Mouse (Mus musculus) hematopoietic stem cell, adult 5-6 weeks (primary cell): Measurements from ENCODE around the gene Elavl4. TPM values are rescaled to one million over a fixed set of nuclear protein-coding genes. Genes with fewer than 3 reads are reported as not detected.
A peak's percentile ranks its signal among the peaks of the same experiment; 100 is the strongest.

Experiments
- ATAC-seq, 2 experiments: fragments of 125-278 bp in 1 of 2; replicated peaks in 1 of 2; 2 replicates each; pipeline ENCODE4 v1.8.0; 2016 to 2017; ENCODE audit warnings: inconsistent platforms in 2 of 2, mild to moderate bottlenecking in 2 of 2, moderate number of reproducible peaks in 2 of 2, low read depth in 1 of 2, moderate TSS enrichment in 1 of 2; ENCODE audit not compliant: low FRiP score in 2 of 2, poor library complexity in 2 of 2, severe bottlenecking in 2 of 2, insufficient read depth in 1 of 2, low TSS enrichment in 1 of 2
- total RNA-seq: library from RNA; stranded (forward); fragments of 172-1452, 232-1000 nt; gene quantifications from 2 replicates; pipeline ENCODE4 v1.2.3, GENCODE M21; 2017

Gene Elavl4
- total RNA-seq, 1 experiment from 2014 or later = 0.45 TPM

DNA sequence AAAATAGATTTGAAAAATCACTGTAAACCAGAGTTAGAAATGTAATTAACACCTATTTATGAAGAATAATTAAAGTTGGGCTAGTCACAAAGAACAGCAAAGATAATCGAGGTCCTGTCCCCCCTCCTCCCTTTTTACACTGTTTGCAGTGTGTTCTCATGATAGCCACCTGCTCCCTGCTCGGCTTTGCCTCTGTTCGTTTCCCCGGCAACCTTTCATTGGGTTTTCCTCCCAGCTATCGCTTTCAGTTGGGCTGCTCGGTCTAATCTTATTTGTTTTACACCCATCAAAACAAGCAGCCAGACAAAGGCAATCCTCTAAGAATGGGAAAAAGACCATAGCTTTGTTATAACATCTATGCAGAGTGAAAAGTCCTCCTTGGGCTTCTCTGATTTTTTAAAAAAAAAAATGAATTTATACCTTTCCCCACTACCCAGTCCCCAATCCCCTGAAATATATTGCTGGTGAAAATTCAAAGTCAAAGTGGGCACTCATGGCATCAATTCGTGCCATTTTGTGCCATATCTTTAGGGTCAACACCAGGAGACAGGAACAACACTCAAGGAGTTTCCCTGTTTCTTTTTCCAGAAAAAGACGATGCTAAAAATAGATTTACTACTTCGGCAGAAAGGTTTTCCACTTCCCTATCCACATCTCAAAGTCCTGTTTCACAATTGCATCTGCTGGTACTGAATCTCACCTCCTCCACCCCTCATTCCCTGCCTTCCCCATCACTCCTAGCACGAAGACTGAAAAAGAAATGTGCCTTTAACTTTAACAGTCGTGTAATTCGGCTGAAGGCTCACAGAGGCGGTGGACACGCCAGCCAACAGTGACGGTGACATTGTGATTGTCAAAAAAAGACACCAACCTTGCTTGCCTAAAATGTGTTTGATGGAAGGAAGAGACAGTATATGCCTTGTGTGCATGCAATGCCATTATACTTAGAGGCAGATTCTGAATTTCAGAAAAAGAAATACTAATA lies 66.1 kb downstream of the Elavl4 start:
- peak in 1 of 2 experiments; percentile 29; a peak in 1 of 4 replicates for ATAC-seq

GRCm38 (mm10) chr4:110284446-110284845 lies 67.3 kb downstream of the Elavl4 start:
- ATAC-seq = no peak

DNA sequence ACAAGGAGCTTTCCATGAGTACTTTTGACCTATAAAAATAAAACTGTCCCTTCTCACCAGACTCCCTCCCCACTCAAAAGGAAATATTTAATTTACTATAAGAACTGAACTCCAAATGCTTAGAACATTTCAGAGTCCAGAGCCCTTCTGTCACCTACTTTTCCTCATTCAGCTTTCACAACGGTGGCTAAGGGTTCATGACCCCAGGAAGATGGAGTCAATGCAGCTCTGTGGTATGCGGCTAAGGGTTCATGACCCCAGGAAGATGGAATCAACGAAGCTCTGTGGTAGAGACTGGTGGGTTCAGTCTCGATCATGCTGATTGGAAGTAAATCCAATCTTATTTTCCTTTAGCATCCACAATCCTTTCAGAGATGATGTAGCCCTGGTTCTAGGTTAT lies 81.7 kb downstream of the Elavl4 start:
- ATAC-seq = no peak

DNA sequence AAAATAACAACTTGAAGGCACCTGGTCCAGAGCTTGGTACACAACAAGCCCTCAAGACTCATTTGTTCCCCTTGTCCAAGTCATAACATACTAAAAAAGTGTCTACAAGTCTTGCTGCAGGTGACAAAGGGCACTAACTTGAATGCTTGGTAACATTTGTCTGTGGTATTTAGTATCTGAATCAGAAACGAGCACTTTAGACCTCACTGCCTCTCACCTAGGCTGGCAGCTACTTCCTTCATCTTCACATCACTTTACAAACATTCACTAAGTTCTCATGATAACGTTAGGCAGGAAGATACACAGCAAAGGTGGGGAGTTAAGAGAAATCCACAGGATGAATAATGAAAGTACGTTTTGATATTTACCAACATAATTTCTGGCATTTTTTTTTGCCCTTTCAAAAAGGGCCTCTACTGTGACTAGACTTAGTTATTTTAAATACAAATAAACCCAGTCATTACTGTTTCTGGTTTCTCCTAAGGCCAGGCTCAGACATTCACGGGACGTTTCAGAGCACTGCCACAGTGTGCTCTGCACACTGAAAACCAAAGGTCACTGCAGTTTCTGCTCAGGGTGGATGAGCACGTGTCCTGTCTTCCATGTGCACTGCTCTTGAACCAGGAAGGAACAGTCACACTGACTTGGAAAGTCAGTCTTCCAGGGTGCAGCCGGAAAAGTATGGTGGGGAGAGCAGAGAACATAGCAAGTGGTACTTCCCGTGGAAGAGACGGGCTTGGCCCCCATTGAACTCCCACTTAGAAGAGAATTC lies 84.7 kb downstream of the Elavl4 start:
- ATAC-seq = no peak

- no peak for ATAC-seq
These were observed 87.3 kb downstream of the Elavl4 start for GRCm38 (mm10) chr4:110264345-110264943.

- no peak for ATAC-seq
These were observed 94.3 kb downstream of the Elavl4 start for GRCm38 (mm10) chr4:110257360-110257759.

GRCm38 (mm10) chr4:110255617-110256016 lies 96.1 kb downstream of the Elavl4 start:
- no peak for ATAC-seq

DNA sequence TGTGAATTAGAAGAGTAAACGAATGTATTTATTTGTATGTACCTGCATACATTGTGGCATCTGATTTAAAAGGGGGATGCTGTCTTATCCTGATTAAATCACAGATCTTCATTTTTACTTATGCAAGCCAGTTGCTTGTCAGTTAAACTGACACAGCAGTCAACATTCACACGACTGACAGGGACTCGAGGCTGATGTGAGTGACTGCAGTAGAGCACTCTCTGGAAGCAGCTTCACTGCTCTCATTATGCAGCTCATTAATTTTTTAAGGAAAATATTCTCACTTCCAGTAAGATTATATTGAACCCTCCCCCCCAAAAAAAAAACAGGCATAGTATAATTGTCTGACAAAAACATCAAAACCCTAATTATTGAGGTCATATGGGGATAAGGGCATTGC lies 101.7 kb downstream of the Elavl4 start:
- no peak for ATAC-seq

- ATAC-seq = no peak
These were observed 108.8 kb downstream of the Elavl4 start for GRCm38 (mm10) chr4:110242879-110243278.

DNA sequence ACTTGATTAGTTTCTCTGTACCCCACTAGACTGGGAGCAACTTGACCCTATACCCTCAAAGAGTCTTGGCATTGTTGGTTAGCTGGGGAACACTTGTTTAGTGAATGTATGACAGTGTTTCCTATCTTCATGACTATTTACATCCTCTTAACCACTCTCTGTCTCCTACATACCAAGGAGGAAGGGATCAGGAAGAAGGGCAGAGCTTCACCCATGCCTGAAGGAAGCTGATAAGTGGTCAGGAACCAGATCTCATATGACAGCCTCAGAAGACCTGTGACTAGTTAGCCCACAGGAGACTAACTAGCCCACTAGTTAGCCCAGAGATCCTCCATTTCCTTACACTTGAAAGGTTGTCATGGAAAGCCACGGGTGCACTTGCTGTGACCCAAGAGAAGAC lies 117.2 kb downstream of the Elavl4 start:
- ATAC-seq = no peak

- no peak for ATAC-seq
These were observed 119.4 kb downstream of the Elavl4 start for GRCm38 (mm10) chr4:110232327-110232726.

DNA sequence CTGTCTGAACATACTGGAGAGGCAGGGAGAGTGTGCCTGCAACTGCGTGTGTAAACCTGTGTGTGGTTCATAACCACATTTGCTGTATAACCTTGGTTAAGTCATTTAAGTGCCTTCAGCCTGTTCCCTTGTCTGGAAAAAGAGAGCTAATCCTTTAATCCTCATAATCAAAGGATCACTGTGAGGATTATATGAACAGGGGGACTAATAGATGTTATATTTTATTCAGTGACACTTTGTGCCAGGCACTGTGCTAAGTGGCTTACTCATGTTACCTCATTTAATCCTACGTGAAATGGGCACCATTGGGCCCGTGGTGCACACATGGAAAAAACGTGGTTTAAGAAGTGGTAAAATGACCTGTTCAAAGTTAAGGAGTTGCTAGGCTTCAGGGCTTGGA lies 119.9 kb downstream of the Elavl4 start:
- ATAC-seq = no peak

GRCm38 (mm10) chr4:110229652-110230051 lies 122.1 kb downstream of the Elavl4 start:
- ATAC-seq = no peak

GRCm38 (mm10) chr4:110229238-110229637 lies 122.5 kb downstream of the Elavl4 start:
- no peak for ATAC-seq

DNA sequence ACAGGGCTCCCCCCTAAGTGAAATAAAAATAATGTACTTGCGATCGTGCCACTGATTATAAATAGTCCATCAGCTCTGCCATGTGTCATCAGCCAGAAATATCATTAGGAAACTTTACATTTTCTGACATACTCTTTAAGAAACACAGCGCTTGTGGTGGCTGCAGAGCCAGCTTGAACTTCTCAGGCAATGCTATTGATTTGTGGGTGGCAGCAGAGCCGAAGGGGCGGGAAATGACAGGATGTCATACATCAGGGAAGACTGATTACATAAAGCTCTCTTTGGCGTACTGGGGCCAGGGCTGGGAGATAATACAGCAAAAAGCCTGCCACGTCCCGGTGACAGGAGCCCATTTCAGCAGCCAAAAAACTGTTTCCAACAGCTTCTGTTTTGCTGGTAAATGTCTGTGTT lies 124.1 kb downstream of the Elavl4 start:
- no peak for ATAC-seq

GRCm38 (mm10) chr4:110225492-110225891 lies 126.2 kb downstream of the Elavl4 start:
- no peak for ATAC-seq

DNA sequence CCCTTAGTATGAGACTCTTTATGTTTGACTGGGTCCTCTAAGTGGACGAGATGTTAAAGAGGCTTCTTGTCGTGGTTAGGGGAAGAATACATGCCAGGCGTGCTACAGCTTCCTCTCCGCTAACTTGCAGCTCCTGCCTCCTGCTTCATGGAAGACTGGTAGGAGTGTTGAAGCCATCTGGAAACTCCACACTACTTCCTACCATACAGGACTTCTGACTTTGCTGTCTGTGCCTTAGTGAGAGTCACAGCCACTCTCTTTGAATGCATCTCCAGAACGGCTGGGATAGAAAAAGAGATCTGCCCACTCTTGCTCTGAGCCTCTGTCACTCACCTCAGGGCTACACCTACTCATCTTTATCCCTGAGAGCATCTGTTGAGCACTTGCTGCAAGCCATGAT lies 132.9 kb downstream of the Elavl4 start:
- no peak for ATAC-seq

DNA sequence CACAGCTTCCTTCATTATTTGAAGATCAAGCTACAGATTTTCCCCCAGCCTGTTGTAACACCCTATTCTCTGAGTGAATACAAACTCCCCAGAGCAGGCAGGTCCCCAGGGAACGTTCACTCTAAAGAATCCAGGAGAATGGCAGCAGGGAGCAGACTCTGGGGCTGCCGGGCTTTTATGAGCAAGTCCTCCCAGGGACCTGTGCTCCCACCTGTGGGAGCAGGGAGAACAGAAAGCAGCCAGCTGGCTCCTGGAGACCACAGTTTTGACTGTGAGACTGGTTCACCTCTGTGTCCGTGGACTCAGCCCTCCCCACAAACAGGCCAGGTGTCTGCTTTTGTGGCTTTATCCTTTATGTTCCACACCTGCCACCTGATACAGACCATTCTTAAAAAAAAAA lies 134.2 kb downstream of the Elavl4 start:
- no peak for ATAC-seq
